Mouse (Mus musculus) duodenum, adult 2 months (tissue): Measurements from ENCODE around the gene Hp. TPM values are rescaled to one million over a fixed set of nuclear protein-coding genes. Genes with fewer than 3 reads are reported as not detected.

Experiments used
- polyA plus RNA-seq: library from polyadenylated mRNA; depleted of rRNA; stranded (reverse); fragments of >200 nt; gene quantifications from 2 replicates; pipeline ENCODE4 v1.2.3, GENCODE M21; 2012; ENCODE audit warnings: low replicate concordance; rRNA removed

The Hp gene
- 0.92 and 18.9 TPM in 2 replicates for polyA plus RNA-seq

DNA sequence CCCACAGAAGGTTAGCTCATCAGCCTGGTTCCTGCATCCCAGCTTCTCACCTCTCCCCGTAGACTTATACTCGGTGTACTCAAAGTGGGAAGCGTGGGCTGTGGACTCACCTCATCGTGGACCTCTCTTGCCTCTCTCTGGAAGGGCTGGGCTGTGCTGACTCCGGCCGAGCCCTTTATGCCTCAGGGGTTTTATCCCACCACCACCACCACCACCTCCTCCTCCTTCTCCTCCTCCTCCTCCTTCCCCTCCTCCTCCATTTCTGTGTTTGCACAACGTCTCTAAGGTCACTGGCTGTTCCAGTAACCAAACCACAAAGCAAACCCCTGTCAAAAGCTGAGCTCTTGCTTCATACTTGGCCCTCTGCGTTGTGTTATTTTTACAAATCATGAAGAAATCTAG is at the start of gene Hp:
TSS of gene Hp (minus strand) at position 273 of the 402 bp plus-strand sequence.

DNA sequence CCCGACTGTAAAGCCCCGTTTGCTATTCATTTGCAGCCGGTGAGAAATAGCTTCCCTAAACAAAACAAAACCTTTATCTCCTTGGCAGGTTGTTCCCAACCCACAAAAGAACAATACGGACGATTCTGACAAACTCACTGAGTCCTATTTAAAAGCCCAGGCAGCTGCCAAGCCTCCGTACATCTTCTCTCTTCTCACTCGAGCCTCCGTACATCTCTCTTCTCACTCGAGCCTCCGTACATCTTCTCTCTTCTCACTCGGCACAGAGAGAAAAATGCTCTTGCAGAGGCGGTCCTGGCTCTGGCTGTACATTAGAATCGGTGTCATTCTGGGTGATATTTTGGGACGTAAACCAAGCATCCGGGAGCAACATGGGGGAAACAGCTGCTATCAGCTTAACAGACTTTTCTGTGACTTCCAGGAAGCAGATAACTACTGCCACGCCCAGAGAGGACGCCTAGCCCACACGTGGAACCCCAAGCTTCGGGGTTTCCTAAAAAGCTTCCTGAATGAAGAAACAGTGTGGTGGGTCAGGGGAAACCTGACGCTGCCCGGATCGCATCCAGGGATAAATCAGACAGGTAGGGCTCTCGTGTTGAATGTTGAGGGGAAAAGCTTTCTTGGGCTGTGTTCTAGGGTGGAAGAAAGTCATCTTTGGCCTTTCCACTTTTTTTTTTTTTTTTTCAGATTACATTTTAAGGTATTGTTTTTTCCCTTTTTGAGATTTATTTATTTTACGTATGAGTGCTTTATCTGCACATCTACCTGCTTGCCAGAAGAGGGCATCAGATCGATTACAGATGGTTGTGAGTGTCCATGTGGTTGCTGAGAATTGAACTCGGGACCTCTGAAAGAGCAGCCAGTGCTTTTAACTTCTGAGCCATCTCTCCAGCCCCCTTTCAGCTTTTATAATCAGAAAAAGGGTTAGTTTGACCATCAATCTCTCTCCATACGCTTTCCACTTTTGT is 35.6 kb upstream of the Hp start, which contains the start of gene Pkd1l3:
TSS of gene Pkd1l3 (plus strand) at position 275 of the 968 bp plus-strand sequence.

DNA sequence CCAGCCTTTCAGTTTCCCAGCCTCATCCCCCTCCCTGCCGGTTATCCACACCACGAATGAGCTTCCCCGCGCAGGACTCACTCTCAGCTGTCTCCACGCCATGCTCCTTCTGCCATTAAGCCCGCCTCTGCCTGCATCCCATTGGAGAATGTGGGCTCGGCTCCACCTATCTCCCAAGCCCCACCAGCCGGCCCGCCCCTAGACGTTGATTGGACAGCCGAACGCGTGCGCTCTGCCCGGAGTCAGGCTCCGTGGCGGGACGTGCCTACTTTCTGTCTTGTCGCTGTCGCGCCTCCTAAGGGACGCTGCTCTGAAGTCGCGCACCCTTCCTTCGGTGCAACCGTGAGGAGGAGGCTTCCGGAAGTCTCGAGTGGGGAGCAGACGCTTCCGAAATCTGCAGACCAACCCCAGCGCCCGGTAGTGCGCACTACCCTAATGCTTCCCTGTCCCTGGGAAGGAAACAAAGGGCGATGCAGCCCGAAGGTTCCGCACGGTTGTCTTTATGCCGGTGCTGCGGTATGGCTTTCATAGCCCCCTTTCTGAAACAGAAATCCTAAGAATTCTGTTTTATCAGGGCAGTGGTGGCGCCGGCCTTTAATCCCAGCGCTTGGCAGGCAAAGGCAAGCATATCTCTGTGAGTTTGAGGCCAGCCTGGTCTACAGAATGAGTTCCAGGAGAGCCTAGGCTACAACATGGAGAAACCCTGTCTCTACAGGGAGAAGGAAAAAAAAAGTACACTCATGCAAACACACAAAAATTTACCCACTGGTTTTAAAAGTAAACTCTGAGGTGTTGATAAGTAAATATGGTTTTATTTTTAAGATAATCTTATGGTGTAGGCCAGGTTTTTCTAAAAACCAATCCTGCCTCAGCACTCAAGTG is 29.5 kb upstream of the Hp start, which contains the start of gene Dhodh:
TSS of gene Dhodh (minus strand) at position 403 of the 882 bp plus-strand sequence.

DNA sequence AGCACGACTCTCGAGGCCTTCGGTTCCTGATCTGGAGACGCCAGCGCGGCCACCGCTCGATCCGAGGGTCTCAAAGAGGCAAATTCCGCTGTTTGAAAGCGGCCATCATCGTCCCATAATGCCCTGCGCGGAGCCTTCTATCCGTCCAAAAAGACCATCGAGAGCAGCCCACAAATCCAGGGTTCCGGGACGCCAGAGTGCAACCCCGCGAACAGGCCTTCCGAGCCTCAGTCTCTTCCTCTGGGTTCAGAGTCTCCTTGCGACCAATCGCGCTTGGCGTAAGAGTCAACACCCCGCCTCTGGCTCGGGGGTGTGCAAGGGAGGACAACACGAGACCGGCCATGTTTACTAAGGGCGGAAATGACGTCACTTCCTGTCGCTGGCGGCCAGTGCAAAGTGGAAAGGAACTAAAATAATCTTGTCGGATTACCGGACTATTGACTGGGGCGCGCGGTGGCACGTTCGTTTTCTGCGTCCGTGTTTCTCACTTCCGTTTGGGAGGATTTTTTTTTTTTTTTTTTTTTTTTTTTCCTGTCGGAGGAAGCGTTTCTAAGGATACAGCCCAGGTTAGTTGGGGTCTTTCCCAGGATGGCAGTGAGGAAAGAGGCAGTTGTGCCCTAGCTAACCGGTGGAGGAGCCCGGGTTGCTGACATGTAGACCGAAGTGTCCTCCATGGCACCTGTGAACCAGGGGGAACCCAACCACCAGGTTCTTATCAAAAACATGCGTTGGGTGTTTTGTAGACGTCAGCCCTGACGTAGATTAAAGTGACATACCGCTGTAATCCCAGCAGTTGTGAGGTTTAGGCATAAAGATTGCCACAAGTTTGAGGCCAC is 13.3 kb downstream of the Hp start, which contains the start of the genes Dhx38 and Txnl4b:
TSS of gene Dhx38 (minus strand) at position 364 of the 836 bp plus-strand sequence.
TSS of gene Txnl4b (plus strand) at position 395 of the 836 bp plus-strand sequence.

Other genes starting within 250 kb of the Hp start
- not detected in 2 replicates for gene Pmfbp1, start 85.1 kb downstream of the Hp start, polyA plus RNA-seq
- gene Dhx38, start 13.3 kb downstream of the Hp start, polyA plus RNA-seq: 12.4 and 18.2 TPM in 2 replicates
- 2.4 and 3.2 TPM in 2 replicates for gene Txnl4b, start 13.3 kb downstream of the Hp start, polyA plus RNA-seq
- gene Dhodh, start 29.5 kb upstream of the Hp start, polyA plus RNA-seq: 9.6 and 17.6 TPM in 2 replicates
- gene Pkd1l3, start 35.3 kb upstream of the Hp start, polyA plus RNA-seq: 0.05 TPM in 2 replicates
- 21.5 and 23.7 TPM in 2 replicates for gene Ist1, start 114.1 kb upstream of the Hp start, polyA plus RNA-seq
- gene Zfp821, start 126.4 kb upstream of the Hp start, polyA plus RNA-seq: 4.3 TPM in 2 replicates
- 2.5 and 3.5 TPM in 2 replicates for gene Atxn1l, start 158.6 kb upstream of the Hp start, polyA plus RNA-seq
- 10.0 and 11.0 TPM in 2 replicates for gene Ap1g1, start 199.4 kb upstream of the Hp start, polyA plus RNA-seq